Mouse (Mus musculus) adrenal gland, postnatal 10 days (tissue): Measurements from ENCODE around the gene Abcg5. TPM values are rescaled to one million over a fixed set of nuclear protein-coding genes. Genes with fewer than 3 reads are reported as not detected.

Source experiments
- DNase-seq: peaks from one replicate; pipeline ENCODE4 v3.0.0; 2021; ENCODE audit warnings: mixed read lengths
- long read RNA-seq, 2 experiments: library from polyadenylated mRNA; stranded (forward); transcript quantifications; one replicate each; pipeline ENCODE4 v2.0.0; 2021
- total RNA-seq, 2 experiments: library from RNA; stranded (reverse); gene quantifications; 2 replicates each; pipeline ENCODE4 v1.2.3; 2021

The Abcg5 gene
- total RNA-seq: 10 to 100 TPM in 1 of 2 experiments, 1 to 10 TPM in 1; 9.3 to 16.9 TPM
- long read RNA-seq, experiment 1, transcript Abcg5-201 (13 exons, 2,351 nt): major isoform, 30 of 31 reads
- long read RNA-seq, experiment 1, partial matches to known transcripts: 0 of 31 reads
- long read RNA-seq, experiment 1, other reads (novel, unspliced or antisense): 1 of 31 reads
- long read RNA-seq, experiment 2: 0 reads

DNA sequence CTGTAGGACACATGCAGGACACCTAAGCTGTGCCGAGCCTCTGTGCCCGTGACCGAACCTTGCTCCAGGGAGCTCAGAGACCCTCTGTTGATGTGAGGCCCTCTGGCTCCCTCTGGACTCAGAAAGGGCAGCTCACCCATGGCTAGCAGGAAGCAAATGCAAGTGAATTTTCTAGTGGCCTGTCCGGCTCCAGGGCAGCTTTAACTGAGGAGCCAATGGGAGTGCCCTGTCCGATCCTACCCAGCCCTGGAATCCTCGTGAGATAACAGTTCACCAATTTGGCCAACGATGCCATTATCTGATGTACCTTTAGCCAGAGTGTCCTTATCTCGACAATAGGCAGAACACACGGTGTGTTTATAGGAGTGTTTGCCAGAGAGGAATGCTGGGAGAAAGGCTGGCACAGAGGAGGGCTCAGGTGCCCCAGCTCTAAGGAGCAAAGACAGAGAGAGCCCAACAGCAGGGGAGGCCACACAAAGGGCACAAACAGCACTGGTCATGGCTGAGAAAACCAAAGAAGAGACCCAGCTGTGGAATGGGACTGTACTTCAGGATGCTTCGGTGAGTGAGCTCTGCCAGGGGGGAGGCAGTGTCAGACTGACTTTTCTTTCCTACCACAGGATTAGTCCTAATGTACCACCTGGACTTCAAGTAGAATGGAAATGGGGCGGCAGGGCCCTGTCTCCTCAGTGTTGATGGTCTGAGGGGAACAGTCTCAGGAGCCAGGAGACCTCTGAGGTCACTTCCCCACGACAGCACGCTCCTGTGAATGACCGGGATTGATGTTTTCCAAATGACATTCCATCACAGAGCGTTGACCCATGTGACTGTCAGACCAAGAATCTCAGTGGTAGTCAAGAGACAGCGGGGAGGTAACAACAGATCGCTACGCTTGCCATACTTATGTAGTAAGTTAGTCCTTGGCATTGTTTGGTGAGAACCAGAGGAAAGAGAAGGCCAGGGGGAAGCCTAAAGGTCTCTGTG is at the start of gene Abcg5:
Abcg5 (minus strand) TSS at position 278 of the 984 bp plus-strand sequence.
- DNase-seq: no peak

DNA sequence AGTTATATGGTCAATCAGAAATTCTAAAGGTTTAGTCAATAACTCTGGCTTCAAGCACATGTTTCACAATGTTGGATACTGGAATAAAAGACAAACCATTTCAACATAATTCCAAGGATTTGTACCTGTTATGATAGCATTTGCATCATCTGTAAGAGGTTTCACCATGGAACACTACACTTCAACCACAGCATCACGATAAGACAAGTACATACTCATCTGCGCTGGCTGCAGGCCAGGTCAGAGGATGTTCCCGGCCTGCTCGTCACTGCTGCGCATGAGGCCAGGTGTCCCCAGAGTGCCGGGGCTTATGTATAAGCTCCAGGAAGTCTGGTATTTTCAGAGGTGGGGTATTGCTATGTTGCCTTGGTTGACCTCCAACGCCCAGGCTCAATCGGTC is 49.8 kb upstream of the Abcg5 start:
- no peak for DNase-seq

DNA sequence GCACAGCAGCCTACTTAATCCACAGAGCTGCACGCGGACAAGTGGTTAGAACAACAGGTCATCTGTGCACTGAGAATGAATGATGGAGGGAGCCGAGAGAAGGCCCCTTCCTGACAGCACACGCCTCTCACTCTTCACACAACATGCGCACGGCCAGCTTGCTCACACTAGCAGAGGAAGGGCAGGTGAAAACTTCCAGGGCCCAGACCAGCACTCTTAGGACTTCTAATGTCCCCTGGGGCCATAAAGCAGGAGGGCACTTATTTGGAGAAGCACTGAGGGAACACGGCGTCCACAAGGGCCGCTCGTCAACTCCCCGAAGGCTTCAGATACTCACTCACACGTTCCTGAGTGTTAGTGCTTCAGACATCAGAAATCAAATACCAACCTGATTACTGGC is 48.5 kb upstream of the Abcg5 start:
- DNase-seq: no peak

DNA sequence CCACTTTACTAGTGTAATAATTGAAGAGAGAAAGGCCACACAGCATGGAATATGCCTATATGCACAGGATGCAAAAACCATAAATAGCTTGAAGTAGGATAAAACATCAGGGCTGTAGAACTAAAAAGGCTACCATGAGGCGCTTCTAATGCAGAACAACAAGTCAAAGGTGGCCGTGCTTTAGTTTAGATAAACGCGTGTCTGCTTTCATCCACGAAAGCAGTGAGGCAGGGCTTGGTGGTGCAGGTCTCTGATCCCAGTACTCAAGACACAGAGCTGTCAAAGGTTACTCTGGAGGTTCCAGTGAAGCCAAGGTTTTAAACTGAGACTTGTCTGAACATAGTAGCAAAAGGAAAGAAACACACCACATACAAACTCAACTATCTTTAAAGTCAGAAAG is 46.3 kb upstream of the Abcg5 start:
- DNase-seq: no peak

DNA sequence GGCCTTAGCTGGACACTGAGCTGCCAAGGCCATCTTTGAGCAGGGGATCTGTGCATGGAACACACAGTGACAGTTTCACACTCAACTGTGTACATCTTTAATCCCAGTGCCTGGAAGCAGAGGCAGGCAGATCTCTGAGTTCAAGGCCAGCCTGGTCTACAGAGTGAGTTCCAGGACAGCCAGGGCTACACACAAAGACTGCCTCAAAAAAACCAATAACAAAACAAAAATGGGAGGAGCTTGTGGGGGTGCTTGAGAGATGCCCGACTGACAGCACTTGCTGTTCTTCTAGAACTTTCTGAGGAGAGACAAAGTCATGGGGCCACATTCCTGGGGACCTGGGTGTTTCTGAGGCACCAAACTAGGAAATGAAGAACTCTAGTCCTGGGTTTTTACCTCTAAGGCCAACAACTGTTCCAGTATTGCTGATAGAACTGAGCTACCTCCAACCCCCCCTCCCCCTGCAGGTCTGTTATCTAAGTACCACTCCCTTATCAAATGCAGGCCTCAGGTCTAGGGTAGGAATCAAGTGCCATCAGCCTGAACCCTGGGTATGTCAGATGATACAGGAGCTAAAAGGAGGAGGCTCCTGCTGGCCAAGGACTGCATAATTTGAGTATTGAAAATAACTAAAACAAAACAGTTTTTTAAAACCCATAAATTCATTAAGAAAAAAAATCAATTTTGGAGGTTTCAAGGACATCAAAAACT is 45.5 kb upstream of the Abcg5 start:
- DNase-seq: no peak

DNA sequence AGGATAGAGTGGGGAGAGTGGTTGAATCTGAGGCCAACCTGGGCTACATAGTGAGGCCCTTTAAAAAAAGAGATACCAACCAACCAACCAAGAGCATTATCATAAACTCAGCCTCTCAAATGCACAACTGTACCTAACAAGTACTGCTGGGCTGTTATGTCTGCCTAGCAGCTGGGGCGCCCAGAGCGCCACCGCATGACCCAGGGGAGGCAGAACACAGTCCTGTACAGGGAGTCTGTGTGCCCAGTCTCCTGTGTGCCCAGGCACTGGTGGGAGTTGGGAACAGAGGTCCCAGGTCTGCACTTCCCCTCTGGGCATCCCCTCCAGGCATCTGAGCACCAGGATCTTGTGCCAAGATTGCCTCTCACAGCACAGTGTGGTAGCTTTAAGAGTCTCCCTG is 42.4 kb upstream of the Abcg5 start:
- no peak for DNase-seq

DNA sequence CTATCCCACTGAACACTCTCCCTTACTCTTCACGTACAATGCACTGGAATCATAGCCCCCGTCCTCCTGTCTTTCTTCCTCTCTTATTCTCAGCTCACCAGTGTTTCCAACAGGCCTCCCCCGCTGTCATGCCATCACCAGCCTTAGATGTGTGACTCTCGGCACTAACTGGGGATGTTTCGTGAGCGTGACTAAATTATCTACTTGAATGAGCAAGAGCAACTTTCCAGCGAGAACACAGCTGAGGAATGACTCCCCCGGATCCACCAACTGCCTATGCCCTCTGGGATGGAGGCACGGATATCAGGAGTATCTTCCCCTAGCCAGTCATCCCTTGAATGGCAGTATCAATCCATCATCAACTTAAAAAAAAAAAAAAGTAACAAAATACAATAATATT is 41.2 kb upstream of the Abcg5 start:
- DNase-seq: no peak

DNA sequence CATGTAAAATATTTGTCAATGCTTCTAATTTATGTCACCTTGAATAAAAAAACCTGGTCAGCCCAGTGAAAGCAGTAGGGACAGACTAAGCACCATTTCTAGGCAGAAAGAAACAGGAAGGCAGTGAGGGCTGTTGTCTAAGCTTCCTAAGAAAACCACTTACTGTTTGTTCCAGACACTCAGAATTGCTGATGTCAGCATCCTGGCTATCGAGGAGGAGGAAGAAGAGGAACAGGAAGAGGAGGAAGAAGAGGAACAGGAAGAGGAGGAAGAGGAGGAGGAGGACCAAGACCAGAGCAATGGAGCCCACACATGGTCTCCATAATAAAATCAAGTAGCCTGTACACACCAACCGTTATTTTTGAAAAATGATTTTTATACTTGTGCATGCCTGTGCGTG is 36.3 kb upstream of the Abcg5 start:
- no peak for DNase-seq

DNA sequence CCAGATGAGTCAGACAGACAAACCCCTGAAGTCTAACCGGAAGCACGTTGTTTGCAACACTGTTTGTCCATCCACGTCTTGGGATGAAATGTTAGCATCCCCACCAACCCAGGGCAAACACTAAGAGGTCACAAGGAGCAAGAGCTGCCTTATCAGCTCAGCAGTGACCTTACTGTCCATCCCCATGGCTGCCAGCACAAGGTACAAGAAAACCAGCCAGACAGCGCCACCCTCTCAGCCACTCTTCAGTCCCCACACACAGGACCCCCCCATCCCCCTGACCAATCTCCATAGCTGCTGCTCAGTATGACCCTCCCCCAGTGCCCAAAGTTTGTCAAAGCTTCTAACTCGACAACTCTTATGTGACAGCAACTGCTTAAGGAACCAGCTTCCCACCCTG is 34.6 kb upstream of the Abcg5 start:
- no peak for DNase-seq

DNA sequence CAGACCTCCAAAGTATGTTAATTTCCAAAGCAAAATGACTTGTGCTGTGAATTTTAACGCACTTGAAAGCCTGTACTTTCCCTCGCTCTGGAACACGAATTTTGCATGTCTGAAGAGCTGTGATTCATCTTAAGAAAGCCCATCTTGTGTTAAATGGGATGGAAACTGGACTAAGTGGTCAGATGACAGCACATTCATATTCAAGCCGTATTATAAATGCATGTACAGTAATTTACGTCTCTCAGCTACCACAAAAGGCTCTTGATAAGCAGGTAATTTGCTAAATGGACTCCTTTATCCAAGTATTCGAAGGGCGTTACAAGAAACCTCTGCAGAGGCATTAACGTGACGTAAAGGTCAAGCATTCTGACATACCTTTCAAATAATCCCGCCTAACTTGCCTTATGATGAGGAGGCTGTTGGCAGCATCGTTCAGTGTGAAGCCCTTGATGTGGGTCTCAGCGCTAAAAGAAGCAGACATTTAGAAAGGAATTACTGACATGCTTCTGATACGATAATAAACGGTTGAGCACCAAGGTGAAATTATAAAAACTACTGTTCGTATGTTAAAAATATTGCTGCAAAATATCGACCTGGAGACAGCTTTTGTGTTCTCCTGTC is 33.6 kb upstream of the Abcg5 start:
- no peak for DNase-seq

DNA sequence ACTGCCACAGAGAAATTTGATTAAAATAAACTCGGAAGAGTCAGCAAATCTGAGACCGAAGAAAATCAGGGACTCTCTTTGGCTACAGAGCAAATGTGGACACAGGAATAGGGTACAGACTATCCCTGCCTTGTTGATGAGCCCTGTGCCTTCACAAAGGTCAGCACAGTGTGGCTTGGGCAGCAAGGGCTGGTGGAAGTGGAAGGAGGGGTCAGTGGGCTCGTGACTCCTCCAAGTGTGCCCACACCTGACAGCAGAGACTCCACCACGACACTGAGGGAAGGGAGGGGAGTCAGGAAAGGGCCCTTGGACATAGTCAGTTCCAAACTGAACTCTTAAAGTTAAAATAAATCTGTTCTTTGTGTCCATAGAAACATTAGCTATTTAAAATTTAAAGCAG is 32.1 kb upstream of the Abcg5 start:
- DNase-seq: no peak

DNA sequence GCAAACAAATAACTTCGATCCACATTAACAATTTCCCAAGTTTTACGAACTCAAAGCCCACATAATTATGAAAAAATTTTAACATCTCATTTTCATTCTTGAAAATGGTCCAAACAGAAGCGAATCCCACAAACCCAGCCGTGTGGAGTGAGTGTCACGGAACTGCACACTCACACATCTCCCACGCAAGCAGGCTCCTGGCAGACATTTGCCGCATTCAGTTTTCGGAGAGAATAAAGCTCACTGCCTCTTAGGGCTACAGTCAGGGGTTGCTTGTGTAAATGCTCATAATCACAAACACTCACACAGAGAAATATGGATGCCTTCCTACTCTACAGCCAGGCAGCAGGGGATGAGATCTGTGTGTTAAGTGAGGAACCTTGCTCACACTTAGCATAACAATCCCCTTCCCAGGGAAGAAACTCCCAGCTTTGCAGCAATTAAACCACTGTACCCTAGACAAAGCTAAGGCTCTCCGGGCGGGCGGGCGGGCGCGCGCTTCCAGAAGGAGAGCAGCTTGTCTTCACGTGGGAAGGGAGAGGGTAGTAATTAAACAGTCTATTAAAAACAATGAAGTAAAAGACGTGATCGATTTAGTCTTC is 30.9 kb upstream of the Abcg5 start:
- no peak for DNase-seq

DNA sequence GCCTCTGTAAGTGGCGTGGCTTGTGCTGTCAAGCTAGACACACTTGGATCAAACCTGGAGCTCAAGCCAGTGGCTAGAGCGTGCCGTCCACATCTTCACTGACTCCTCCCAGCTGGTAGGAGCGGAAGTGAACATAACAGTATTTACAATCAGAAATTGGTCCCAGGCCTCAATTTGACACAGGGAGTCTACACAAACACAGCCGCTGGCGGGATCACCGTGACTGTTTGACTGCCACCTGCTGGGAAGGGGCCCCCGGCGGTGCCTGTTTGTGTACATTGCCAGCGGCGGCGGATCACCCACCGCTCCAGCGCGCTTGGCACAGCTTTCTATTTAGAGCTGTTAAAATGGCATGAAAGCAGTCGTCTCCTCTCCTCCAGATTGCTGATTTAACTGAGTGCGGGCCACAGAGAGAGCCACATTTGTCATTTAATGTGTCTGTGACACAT is 26.6 kb upstream of the Abcg5 start:
- DNase-seq: no peak

DNA sequence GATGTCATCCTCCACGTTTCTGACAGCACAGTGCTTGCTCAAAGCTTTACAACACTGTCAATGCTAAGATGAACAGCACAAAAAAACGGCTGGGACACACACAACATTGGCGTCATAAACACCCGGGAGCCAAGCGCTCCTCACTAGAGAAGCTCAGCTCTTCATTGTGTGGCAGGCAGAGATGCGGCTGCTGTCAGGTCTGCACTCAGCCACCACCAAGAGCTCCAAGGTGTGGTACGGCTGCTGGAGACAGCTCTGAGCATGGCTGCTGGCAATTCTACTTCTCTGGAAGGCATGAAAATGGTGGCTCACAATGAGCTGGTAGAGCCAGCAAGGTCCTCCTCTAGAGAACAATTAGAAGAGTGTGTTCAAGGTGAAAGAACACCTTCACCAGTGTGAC is 26.0 kb upstream of the Abcg5 start:
- DNase-seq: no peak

DNA sequence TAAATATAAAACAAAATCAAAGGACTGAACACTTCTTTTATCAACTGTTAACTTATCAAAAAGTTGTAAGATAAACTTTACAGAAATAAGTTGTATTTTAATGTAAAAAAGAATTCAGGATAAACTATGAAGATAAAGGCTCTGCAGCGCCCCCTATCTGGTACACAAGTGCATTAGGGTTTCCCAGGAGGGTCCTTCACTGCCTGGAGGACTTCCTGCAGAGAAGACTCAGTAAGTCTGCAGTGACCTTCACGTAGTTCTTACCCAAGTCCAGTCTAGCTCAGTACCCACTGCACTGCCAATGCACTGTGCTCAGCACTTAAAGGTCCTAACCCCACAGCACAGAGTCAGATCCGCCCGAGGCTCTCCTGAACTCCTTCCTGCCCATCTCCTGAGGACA is 24.6 kb upstream of the Abcg5 start:
- DNase-seq: no peak

DNA sequence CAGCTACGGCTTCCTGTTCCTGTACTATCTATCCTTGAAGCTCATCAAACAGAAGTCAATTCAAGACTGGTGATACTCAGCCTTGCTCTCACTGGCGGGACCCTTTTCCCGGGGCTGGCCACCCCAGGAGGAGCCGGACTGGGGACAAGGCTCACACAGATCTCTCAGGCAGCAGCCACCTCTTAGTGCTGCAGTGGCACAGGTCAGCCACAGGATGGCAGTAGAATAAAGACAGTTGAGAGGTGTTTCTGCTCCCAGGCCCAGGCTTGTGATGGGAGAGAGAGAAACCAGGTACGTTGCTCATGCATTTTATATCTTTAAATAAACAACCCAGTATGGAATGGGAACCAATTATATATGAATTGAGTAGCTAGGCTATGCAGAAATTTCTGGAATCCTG is 15.9 kb upstream of the Abcg5 start:
- DNase-seq: peak; percentile 65

DNA sequence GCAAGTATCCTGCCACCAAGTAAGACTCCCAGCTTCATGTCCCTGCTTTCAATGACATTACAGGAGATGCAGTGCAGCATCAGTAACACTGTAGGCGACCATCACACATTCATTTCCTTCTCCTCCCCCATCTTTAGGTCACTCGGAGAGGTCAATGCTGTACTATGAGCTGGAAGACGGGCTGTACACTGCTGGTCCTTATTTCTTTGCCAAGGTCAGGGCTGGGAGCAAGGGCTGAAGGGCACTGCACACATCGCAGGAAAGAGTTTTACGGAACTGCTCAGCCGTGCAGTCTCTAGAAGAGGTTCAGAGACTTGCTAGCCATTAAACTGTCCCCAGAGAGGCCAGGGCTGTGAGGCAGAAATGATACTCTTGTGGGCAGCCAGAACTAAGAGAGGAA is 13.7 kb upstream of the Abcg5 start:
- DNase-seq: no peak

DNA sequence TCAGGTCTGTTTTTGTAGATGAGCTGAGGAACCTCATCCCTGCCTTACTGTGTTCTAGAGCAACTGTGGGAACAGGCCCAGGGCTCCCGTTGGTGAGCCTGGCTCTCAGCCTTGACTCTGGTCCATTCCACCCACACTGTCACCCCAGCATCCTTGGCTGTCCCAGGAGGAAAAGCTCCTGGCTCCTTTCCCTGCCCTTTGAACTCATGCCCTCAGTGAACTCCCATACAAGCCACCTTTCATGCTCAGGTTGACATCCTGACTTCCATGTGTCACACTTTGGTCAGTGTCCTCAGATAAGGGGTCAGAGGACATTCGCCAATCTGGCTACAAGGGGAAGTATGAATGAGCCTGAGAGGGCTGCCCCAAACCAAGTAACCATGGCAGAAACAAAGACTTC is 10.9 kb upstream of the Abcg5 start:
- DNase-seq: peak; percentile 27

DNA sequence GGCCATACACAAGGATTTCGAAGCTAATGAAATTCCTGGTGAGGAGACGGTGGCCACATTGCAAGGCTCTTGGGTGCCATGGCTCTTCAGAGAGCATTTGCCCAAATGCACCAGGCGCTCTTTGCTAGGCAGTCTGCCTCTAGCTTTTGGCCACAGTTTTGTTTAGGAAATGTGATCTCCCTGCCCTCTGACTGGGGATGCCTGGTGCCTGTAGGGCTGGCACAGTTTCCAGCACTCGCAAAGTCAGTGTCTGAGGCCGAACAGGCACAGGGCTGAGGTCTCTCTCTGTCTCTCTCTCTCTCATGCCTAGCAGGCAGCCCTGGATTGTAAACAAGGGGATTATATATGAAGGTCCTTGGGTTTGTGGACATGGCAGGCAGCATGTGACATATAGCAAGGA is 7.3 kb upstream of the Abcg5 start:
- DNase-seq: no peak

DNA sequence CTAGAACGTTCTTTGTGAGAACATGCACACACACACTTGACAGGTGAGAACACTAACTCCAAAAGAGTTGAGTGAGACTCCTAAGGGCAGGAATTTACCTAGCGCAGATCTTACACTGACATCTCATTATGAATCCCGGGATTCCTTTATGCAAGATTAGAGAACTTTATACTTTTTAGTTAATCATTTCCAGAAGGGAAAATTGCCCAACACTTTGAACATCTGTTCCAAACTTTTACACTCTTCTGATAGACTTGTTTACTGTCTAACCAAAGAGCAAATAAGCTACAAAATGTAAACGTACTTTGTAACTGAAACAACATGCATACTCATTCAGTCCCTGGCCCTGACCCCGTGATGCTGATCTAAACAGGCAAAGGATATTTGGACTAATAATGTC is 6.5 kb upstream of the Abcg5 start:
- DNase-seq: no peak

DNA sequence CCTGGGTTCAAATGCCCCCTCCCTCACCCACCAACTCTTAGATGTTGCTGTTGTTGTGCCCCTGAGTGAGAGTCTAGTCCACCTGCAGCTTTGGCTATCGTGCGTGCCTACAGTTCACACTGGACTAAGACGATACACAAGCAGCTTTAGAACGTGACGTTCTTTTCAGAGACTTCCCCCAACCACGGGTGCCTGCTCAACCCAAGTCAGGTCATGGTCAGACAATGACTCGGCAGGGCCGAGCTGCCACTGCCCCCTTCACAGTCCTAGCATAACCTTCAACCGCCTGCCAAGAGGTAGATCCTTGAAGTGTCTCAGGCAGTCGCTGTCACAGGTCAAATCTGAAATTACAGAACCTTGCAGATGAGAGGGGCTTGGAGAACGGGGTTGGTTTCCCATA is 6.0 kb upstream of the Abcg5 start:
- peak; percentile 49 for DNase-seq

DNA sequence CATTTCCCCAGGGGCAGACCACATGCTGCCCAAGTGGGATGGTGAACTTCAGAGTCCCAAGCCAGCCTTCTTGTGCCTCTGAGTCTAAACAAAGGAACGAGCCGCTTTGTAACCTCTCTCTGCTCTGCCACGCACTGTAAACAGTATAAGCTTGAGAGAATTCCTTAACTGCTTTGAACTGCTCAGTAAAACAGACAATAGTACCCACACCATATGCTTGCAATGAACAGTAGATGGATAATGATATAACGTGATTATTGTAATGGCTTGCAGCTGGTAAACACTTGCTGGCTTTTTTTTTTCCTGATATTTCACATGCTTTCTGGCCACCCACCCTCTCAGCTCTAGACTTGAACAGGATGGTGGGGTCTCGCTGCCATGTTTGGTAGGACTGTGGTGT is 5.2 kb upstream of the Abcg5 start:
- DNase-seq: no peak
